In genomic region chr10:121370777-121371176, GRCm38 (mm10) we compare ENCODE assay signal across 9 mouse cellular contexts. TPM values are rescaled to one million over a fixed set of nuclear protein-coding genes. Genes with fewer than 3 reads are reported as not detected.
DNase-seq lines count a peak whose midpoint lies in the region; ATAC-seq lines count a peak whose summit lies in the region.
"Had no signal": no experiment of that assay in that cellular context is flagged by ENCODE, and none has a peak within 500 bp of the region (broad histone marks: within the 10 kb centered on the region; RNA-seq: fewer than 3 reads in every experiment).

No protein-coding gene starts in this region.

- H3K9me3 ChIP-seq in kidney, embryonic 16.5 days (ENCODE audit: low read length), result no peaks in the 10 kb centered on the region
- H3K9me3 ChIP-seq in midbrain, embryonic 15.5 days, result no peaks in the 10 kb centered on the region

- H3K9ac ChIP-seq in kidney, embryonic 16.5 days (replicated peaks; ENCODE audit: low read length), result no peak overlapping the region
- no peak overlapping the region for H3K9ac ChIP-seq in midbrain, embryonic 15.5 days

- no peaks in the 10 kb centered on the region for H3K27me3 ChIP-seq in kidney, embryonic 16.5 days (ENCODE audit: insufficient read depth, low read length)
- H3K27me3 ChIP-seq in splenic B cell, adult 2 months (ENCODE audit: control insufficient read depth, insufficient read depth, low read length, poor library complexity, severe bottlenecking), result no peaks in the 10 kb centered on the region
- no peaks in the 10 kb centered on the region for H3K27me3 ChIP-seq in midbrain, embryonic 15.5 days (replicated peaks)

- no peak overlapping the region for H3K4me3 ChIP-seq in kidney, embryonic 16.5 days (ENCODE audit: low read length)
- H3K4me3 ChIP-seq in midbrain, embryonic 15.5 days, result no peak overlapping the region

- peak; percentile 42 for DNase-seq in kidney, adult 18-20 months
- DNase-seq in ovary, postnatal 36 days (ENCODE audit: low spot score), result peak; percentile 2
- DNase-seq in ovary, postnatal 14 days (ENCODE audit: low spot score), result no peak
- DNase-seq in NIH3T3 (ENCODE audit: low read depth), result peak; percentile 25
- DNase-seq in splenic B cell, adult 2 months (ENCODE audit: low read depth, low spot score), result peak; percentile 44
- DNase-seq: gastrocnemius, postnatal 25 days; heart, postnatal 14 days had no signal

- peaks cover 19% of the 10 kb centered on the region for H3K4me1 ChIP-seq in kidney, embryonic 16.5 days (ENCODE audit: insufficient read depth, low read length)
- peaks cover 7% of the 10 kb centered on the region for H3K4me1 ChIP-seq in midbrain, embryonic 15.5 days

- H3K27ac ChIP-seq in kidney, embryonic 16.5 days (ENCODE audit: low read length), result no peak overlapping the region
- no peak overlapping the region for H3K27ac ChIP-seq in midbrain, embryonic 15.5 days

- ATAC-seq in kidney, embryonic 16.5 days (ENCODE audit: low FRiP score, low TSS enrichment), result no peak
- no peak for ATAC-seq in midbrain, embryonic 15.5 days (replicated peaks)

- no peak overlapping the region for H3K4me2 ChIP-seq in kidney, embryonic 16.5 days (replicated peaks; ENCODE audit: low read depth, low read length)
- H3K4me2 ChIP-seq in midbrain, embryonic 15.5 days, result no peak overlapping the region

- 89% methylated on average over 6 of the region's 6 CpGs for WGBS in kidney, embryonic 16.5 days
- 93% methylated on average over 6 of the region's 6 CpGs for WGBS in midbrain, embryonic 15.5 days

- peaks cover 4% of the 10 kb centered on the region for H3K36me3 ChIP-seq in kidney, embryonic 16.5 days (ENCODE audit: insufficient read depth, low read length)
- peaks cover 5% of the 10 kb centered on the region for H3K36me3 ChIP-seq in splenic B cell, adult 2 months (ENCODE audit: control insufficient read depth, insufficient read depth, low read length, poor library complexity, severe bottlenecking)
- peaks cover 12% of the 10 kb centered on the region; the same call in 1 of the 2 replicates for H3K36me3 ChIP-seq in midbrain, embryonic 15.5 days (replicated peaks)

RNA-seq across cellular contexts. Expression of gene Gns, which starts 5.9 kb away (rescaled TPM):
- 52.4 and 58.5 TPM in 2 replicates for polyA plus RNA-seq in kidney, embryonic 16.5 days (2015; fragmentation: Nextera tagmentation; extraction: Ambion mirVana)
- polyA plus RNA-seq in midbrain, embryonic 15.5 days (2015; fragmentation: Nextera tagmentation; extraction: Ambion mirVana), result 38.8 and 40.7 TPM in 2 replicates

RNA-seq across cellular contexts. Expression of gene Tbc1d30, which starts 19.7 kb away (rescaled TPM):
- 0.80 and 0.95 TPM in 2 replicates for polyA plus RNA-seq in kidney, embryonic 16.5 days (2015; fragmentation: Nextera tagmentation; extraction: Ambion mirVana)
- 12.7 and 14.1 TPM in 2 replicates for polyA plus RNA-seq in midbrain, embryonic 15.5 days (2015; fragmentation: Nextera tagmentation; extraction: Ambion mirVana)
